Mouse (Mus musculus) olfactory bulb, adult 2 months (tissue): ENCODE results near the gene Gm4871. TPM values are rescaled to one million over a fixed set of nuclear protein-coding genes. Genes with fewer than 3 reads are reported as not detected.

Experiments
- H3K27ac ChIP-seq: fragments of 200-500 bp; 2 replicates; pipeline ENCODE4 v1.5.1; 2012; ENCODE audit warnings: low read depth, low read length; ENCODE audit not compliant: insufficient read depth
- H3K4me1 ChIP-seq: fragments of 200-500 bp; 2 replicates; pipeline ENCODE4 v1.6.1; 2012; ENCODE audit warnings: low read length; ENCODE audit not compliant: control insufficient read depth, insufficient read depth
- H3K4me3 ChIP-seq: fragments of 200-500 bp; 2 replicates; pipeline ENCODE4 v1.5.1; 2012; ENCODE audit warnings: mild to moderate bottlenecking, low read depth, low read length, moderate library complexity; ENCODE audit not compliant: insufficient read depth
- CTCF ChIP-seq: fragments of 200-500 bp; IDR thresholded peaks from 2 replicates; pipeline ENCODE4 v1.5.1; 2012; ENCODE audit warnings: low read depth, mild to moderate bottlenecking, low read length, moderate library complexity; ENCODE audit not compliant: insufficient read depth
- POLR2A ChIP-seq: fragments of 200-500 bp; IDR thresholded peaks from 2 replicates; pipeline ENCODE4 v1.6.1; 2012; ENCODE audit warnings: mild to moderate bottlenecking, low read depth, low read length, moderate library complexity; ENCODE audit not compliant: insufficient read depth
- WGBS: fragments of 180-500 bp; shearing (Covaris S2); methylation state at CpG from one replicate; pipeline ENCODE4 v1.1.7; 2018; 5-methylcytosine and 5-hydroxymethylcytosine counted together
- polyA plus RNA-seq: library from polyadenylated mRNA; stranded (reverse); fragments of >200 nt; gene quantifications from 2 replicates; pipeline ENCODE4 v1.2.4, GENCODE M21; 2012; ENCODE audit warnings: low replicate concordance; ENCODE audit not compliant: missing spikeins, insufficient read depth, insufficient read length

Gm4871 gene
- polyA plus RNA-seq, 1 experiment: not detected

GRCm38 (mm10) chr5:145004495-145004894, 28.1 kb downstream of the Gm4871 start:
- WGBS: 94% methylated on average over 9 of the region's 9 CpGs
- Histone ChIP-seq H3K4me3 (no peak overlapping the region), H3K4me1 (no peaks in the 10 kb centered on the region), H3K27ac (no peak overlapping the region)
- no peak for TF ChIP-seq CTCF
- TF ChIP-seq POLR2A: no peak

GRCm38 (mm10) chr5:145003362-145003761, 29.2 kb downstream of the Gm4871 start:
- H3K27ac ChIP-seq: no peak overlapping the region
- TF ChIP-seq CTCF: no peak
- TF ChIP-seq POLR2A: no peak
- no peaks in the 10 kb centered on the region for H3K4me1 ChIP-seq
- 91% methylated on average over 3 of the region's 3 CpGs for WGBS
- H3K4me3 ChIP-seq: no peak overlapping the region

- no peak overlapping the region for H3K4me3 ChIP-seq
- TF ChIP-seq POLR2A (no peak), CTCF (no peak)
- WGBS: 62% methylated on average over 2 of the region's 2 CpGs
- no peaks in the 10 kb centered on the region for H3K4me1 ChIP-seq
- H3K27ac ChIP-seq: no peak overlapping the region
Measured at GRCm38 (mm10) chr5:144998491-144998890, 34.1 kb downstream of the Gm4871 start.

- 67% methylated on average over 5 of the region's 5 CpGs for WGBS
- H3K27ac ChIP-seq: no peak overlapping the region
- TF ChIP-seq POLR2A (no peak), CTCF (no peak)
- H3K4me1 ChIP-seq: no peaks in the 10 kb centered on the region
- H3K4me3 ChIP-seq: no peak overlapping the region
Measured at GRCm38 (mm10) chr5:144990481-144990880, 42.1 kb downstream of the Gm4871 start.

- Histone ChIP-seq H3K4me3 (no peak overlapping the region), H3K4me1 (no peaks in the 10 kb centered on the region), H3K27ac (no peak overlapping the region)
- TF ChIP-seq POLR2A (no peak), CTCF (no peak)
- WGBS: 25% methylated on average over 2 of the region's 2 CpGs
Measured at GRCm38 (mm10) chr5:144990051-144990450, 42.5 kb downstream of the Gm4871 start.

GRCm38 (mm10) chr5:144989061-144989405, 43.5 kb downstream of the Gm4871 start:
- Histone ChIP-seq H3K4me1 (no peaks in the 10 kb centered on the region), H3K4me3 (no peak overlapping the region), H3K27ac (no peak overlapping the region)
- 89% methylated on average over 4 of the region's 4 CpGs for WGBS
- TF ChIP-seq POLR2A (no peak), CTCF (no peak)

GRCm38 (mm10) chr5:144988340-144989060, 44.1 kb downstream of the Gm4871 start:
- no peaks in the 10 kb centered on the region for H3K4me1 ChIP-seq
- no peak overlapping the region for H3K27ac ChIP-seq
- H3K4me3 ChIP-seq: no peak overlapping the region
- TF ChIP-seq CTCF: no peak
- no peak for TF ChIP-seq POLR2A
- 54% methylated on average over 9 of the region's 9 CpGs for WGBS

- H3K4me3 ChIP-seq: no peak overlapping the region
- H3K4me1 ChIP-seq: no peaks in the 10 kb centered on the region
- TF ChIP-seq POLR2A (no peak), CTCF (no peak)
- WGBS: 88% methylated on average over 13 of the region's 13 CpGs
- H3K27ac ChIP-seq: no peak overlapping the region
Measured at GRCm38 (mm10) chr5:144987561-144987960, 45.0 kb downstream of the Gm4871 start.

GRCm38 (mm10) chr5:144984839-144985238, 47.7 kb downstream of the Gm4871 start:
- H3K27ac ChIP-seq: no peak overlapping the region
- H3K4me3 ChIP-seq: no peak overlapping the region
- 96% methylated on average over 5 of the region's 5 CpGs for WGBS
- TF ChIP-seq CTCF (no peak), POLR2A (no peak)
- no peaks in the 10 kb centered on the region for H3K4me1 ChIP-seq

- WGBS: 97% methylated on average over 3 of the region's 3 CpGs
- TF ChIP-seq CTCF (no peak), POLR2A (no peak)
- Histone ChIP-seq H3K4me1 (no peaks in the 10 kb centered on the region), H3K27ac (no peak overlapping the region), H3K4me3 (no peak overlapping the region)
Measured at GRCm38 (mm10) chr5:144983227-144983626, 49.3 kb downstream of the Gm4871 start.

Other genes with a start within 250 kb of the Gm4871 start
- not detected in 2 replicates for gene Smurf1, start 66.9 kb downstream of the Gm4871 start, polyA plus RNA-seq
- gene 1700018F24Rik, start 10.2 kb upstream of the Gm4871 start, polyA plus RNA-seq: not detected in 2 replicates
- not detected in 2 replicates for gene Arpc1a, start 51.1 kb upstream of the Gm4871 start, polyA plus RNA-seq
- not detected in 2 replicates for gene Kpna7, start 51.3 kb upstream of the Gm4871 start, polyA plus RNA-seq
- not detected in 2 replicates for gene Arpc1b, start 81.5 kb upstream of the Gm4871 start, polyA plus RNA-seq
- not detected in 2 replicates for gene Pdap1, start 107.5 kb upstream of the Gm4871 start, polyA plus RNA-seq
- not detected in 2 replicates for gene Bud31, start 107.6 kb upstream of the Gm4871 start, polyA plus RNA-seq
- not detected in 2 replicates for gene Ptcd1, start 134.4 kb upstream of the Gm4871 start, polyA plus RNA-seq
- gene Cpsf4, start 134.5 kb upstream of the Gm4871 start, polyA plus RNA-seq: not detected in 2 replicates
- not detected in 2 replicates for gene Atp5j2, start 159.3 kb upstream of the Gm4871 start, polyA plus RNA-seq
- gene Zkscan14, start 169.1 kb upstream of the Gm4871 start, polyA plus RNA-seq: not detected in 2 replicates
- not detected in 2 replicates for gene Zkscan5, start 171.8 kb upstream of the Gm4871 start, polyA plus RNA-seq
- not detected in 2 replicates for gene Zfp655, start 199.0 kb upstream of the Gm4871 start, polyA plus RNA-seq
- gene Zscan25, start 247.7 kb upstream of the Gm4871 start, polyA plus RNA-seq: not detected in 2 replicates